Mouse (Mus musculus) heart, adult 18-20 months (tissue): Measurements from ENCODE around the gene Nrxn3. TPM values are rescaled to one million over a fixed set of nuclear protein-coding genes. Genes with fewer than 3 reads are reported as not detected.

ENCODE experiments used
- DNase-seq, 2 experiments: peaks; one replicate each; pipeline ENCODE4 v3.0.0; 2021 to 2022; ENCODE audit warnings: mixed read lengths in 1 of 2
- microRNA-seq, 2 experiments: library from miRNA; unstranded; fragments of <30 nt; microRNA quantifications; one replicate each; pipeline ENCODE4 v1.2.0; 2022
- total RNA-seq, 2 experiments: library from RNA; stranded (reverse); gene quantifications; 2 replicates each; pipeline ENCODE4 v1.2.3; 2021

The Nrxn3 gene
- total RNA-seq, 2 experiments from 2014 or later: 0.10 to 0.15 TPM

DNA sequence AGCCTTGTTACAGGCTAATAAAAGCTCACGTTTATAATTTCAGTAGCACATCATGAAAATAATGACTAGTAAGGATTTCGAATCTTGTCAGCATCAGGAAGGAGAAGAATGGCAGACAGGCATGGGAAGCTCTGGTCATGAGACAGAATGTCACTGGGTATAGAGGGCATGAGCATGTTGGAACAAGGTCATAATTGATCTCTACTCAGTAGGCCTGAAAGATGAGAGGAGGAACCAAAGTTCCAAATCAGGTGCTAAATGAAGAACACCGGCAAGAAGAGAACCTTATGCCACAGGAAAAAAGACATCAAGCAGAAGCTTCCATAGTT is 1615.5 kb downstream of the Nrxn3 start:
- no peak for DNase-seq

Small RNAs within 50 kb of the gene (microRNA-seq; reads per million reads assigned to microRNA genes)
- gene Gm23989: 0 reads per million in 2 experiments
- 0 reads per million in 2 experiments for gene Gm27313
